Mouse (Mus musculus) forebrain, embryonic 16.5 days (tissue): ENCODE measurements around the gene Inhbc. TPM values are rescaled to one million over a fixed set of nuclear protein-coding genes. Genes with fewer than 3 reads are reported as not detected.

Experiments
- ATAC-seq: fragments of 200-750 bp; cut with Nextera tagmentation; 2 replicates; pipeline ENCODE4 v1.8.0; 2017; ENCODE audit warnings: mild to moderate bottlenecking, moderate library complexity
- H3K27ac ChIP-seq: fragments of 300-500 bp; sonication (generic); 2 replicates; pipeline ENCODE4 v1.5.1; 2014; ENCODE audit warnings: low read length, control low read depth
- H3K27me3 ChIP-seq: fragments of 300-500 bp; sonication (generic); replicated peaks from 2 replicates; pipeline ENCODE4 v1.6.1; 2014; ENCODE audit warnings: low read length; ENCODE audit not compliant: control insufficient read depth, insufficient read depth
- H3K36me3 ChIP-seq: fragments of 300-500 bp; sonication (generic); 2 replicates; pipeline ENCODE4 v1.6.1; 2014; ENCODE audit not compliant: control insufficient read depth, insufficient read depth
- H3K4me1 ChIP-seq: fragments of 300-500 bp; sonication (generic); replicated peaks from 2 replicates; pipeline ENCODE4 v1.6.1; 2014; ENCODE audit warnings: low read length; ENCODE audit not compliant: control insufficient read depth, insufficient read depth
- H3K4me2 ChIP-seq: fragments of 300-500 bp; sonication (generic); 2 replicates; pipeline ENCODE4 v1.6.1; 2014; ENCODE audit warnings: mild to moderate bottlenecking, low read length, control low read depth
- H3K4me3 ChIP-seq: fragments of 300-500 bp; sonication (generic); replicated peaks from 2 replicates; pipeline ENCODE4 v1.5.1; 2014; ENCODE audit warnings: mild to moderate bottlenecking, low read length, control low read depth
- H3K9ac ChIP-seq: fragments of 300-500 bp; sonication (generic); replicated peaks from 2 replicates; pipeline ENCODE4 v1.6.1; 2014; ENCODE audit warnings: low read depth, low read length, control low read depth
- H3K9me3 ChIP-seq: fragments of 300-500 bp; sonication (generic); 2 replicates; pipeline ENCODE4 v1.6.1; 2016; ENCODE audit warnings: low read length; ENCODE audit not compliant: control insufficient read depth
- WGBS: fragments of 180-500 bp; shearing (Covaris S2); extraction: QIAGEN DNeasy Blood & Tissue Kit; methylation state at CpG from one replicate; pipeline ENCODE4 v1.1.7; 2014; 5-methylcytosine and 5-hydroxymethylcytosine counted together
- polyA plus RNA-seq: library from polyadenylated mRNA; unstranded; fragments of >200 nt; fragmentation: Nextera tagmentation; extraction: Ambion mirVana; gene quantifications from 2 replicates; pipeline ENCODE4 v1.2.1, GENCODE M21; 2015

Gene Inhbc
- polyA plus RNA-seq, 1 experiment from 2014 or later = not detected

DNA sequence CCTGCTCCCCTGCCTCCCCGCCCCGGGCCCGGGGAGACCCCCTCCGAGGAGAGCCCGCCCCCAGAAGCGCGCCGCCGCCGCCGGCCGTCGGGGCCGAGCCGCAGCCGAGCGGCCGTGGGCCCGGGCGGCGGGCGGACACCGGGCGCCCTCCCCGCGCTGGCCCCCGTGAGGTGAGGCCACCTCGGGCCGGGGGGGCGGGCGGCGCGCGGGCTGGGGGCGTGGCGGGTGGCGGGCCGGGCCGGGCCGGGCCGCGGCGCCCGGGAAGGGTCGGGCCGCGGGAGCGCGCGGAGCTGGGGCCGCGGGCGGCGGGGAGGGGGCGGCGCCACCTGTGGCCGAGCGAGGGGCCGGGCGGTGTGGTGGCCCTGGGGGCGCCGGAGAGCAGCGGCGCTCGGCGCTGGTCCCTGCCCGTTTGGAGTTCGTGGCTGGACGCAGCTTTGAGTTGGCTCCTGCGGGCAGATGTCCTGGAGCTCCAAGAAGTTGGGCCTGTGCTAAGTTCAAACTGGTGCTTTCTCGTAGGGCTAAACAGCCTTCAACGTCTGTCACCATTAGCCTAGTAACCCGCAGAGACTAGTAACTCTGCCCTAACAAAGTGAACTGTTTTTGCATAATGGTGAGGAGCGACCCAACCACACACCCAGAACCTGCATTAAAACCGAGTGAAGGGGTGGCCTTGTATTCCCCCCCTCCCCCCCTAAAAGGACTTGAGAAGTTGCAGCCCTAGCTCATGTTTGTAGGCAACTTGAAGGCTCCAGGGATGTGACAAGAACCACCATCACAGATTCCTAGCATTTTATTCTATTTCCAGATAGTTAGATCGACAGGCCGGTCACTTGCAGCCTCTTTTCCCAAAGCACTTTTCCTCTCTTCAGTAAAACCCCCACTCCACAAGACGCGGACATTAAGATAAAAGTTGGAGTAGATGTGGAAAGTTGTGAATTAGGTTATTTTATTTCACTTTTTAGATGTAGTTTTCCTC, 10.8 kb upstream of the Inhbc start:
- peak; percentile 60 for ATAC-seq
- Histone ChIP-seq H3K4me3 (peak overlapping the region; percentile 85), H3K9ac (peak overlapping the region; percentile 83), H3K4me1 (peaks cover 18% of the 10 kb centered on the region), H3K27me3 (no peaks in the 10 kb centered on the region), H3K27ac (peak overlapping the region; percentile 91), H3K36me3 (no peaks in the 10 kb centered on the region), H3K4me2 (peak overlapping the region; percentile 66), H3K9me3 (no peaks in the 10 kb centered on the region)
- under 1% methylated on average over 56 of the region's 79 CpGs for WGBS

GRCm38 (mm10) chr10:127380251-127380691, 10.0 kb upstream of the Inhbc start, which contains the start of gene R3hdm2:
Gene R3hdm2, plus strand, starts transcription at chr10:127380327.
- H3K36me3 ChIP-seq = no peaks in the 10 kb centered on the region
- H3K27me3 ChIP-seq = no peaks in the 10 kb centered on the region
- under 1% methylated on average over 51 of the region's 53 CpGs for WGBS
- no peaks in the 10 kb centered on the region for H3K9me3 ChIP-seq
- peak within 1 kb of the TSS; percentile 83 for H3K9ac ChIP-seq
- peak within 1 kb of the TSS; percentile 85 for H3K4me3 ChIP-seq
- H3K27ac ChIP-seq = peak within 1 kb of the TSS; percentile 91
- H3K4me2 ChIP-seq = peak within 1 kb of the TSS; percentile 66
- peaks cover 18% of the 10 kb centered on the region for H3K4me1 ChIP-seq
- peak; percentile 98 for ATAC-seq

GRCm38 (mm10) chr10:127379654-127380053, 9.4 kb upstream of the Inhbc start:
- WGBS = 85% methylated on average over 8 of the region's 8 CpGs
- ATAC-seq = no peak
- H3K27ac ChIP-seq = no peak overlapping the region
- peak overlapping the region; percentile 85 for H3K4me3 ChIP-seq
- no peak overlapping the region for H3K9ac ChIP-seq
- H3K27me3 ChIP-seq = no peaks in the 10 kb centered on the region
- no peaks in the 10 kb centered on the region for H3K9me3 ChIP-seq
- peaks cover 13% of the 10 kb centered on the region for H3K4me1 ChIP-seq
- H3K4me2 ChIP-seq = peak overlapping the region; percentile 61
- no peaks in the 10 kb centered on the region for H3K36me3 ChIP-seq

GRCm38 (mm10) chr10:127377700-127378099, 7.5 kb upstream of the Inhbc start:
- WGBS = 70% methylated on average over 3 of the region's 3 CpGs
- Histone ChIP-seq H3K27ac (no peak overlapping the region), H3K9ac (no peak overlapping the region), H3K36me3 (no peaks in the 10 kb centered on the region), H3K4me1 (peaks cover 9% of the 10 kb centered on the region), H3K4me3 (no peak overlapping the region), H3K9me3 (no peaks in the 10 kb centered on the region), H3K27me3 (no peaks in the 10 kb centered on the region), H3K4me2 (no peak overlapping the region)
- ATAC-seq = no peak

- no peak for ATAC-seq
- Histone ChIP-seq H3K4me2 (no peak overlapping the region), H3K4me1 (no peaks in the 10 kb centered on the region), H3K36me3 (no peaks in the 10 kb centered on the region), H3K4me3 (no peak overlapping the region), H3K9me3 (no peaks in the 10 kb centered on the region), H3K27me3 (no peaks in the 10 kb centered on the region), H3K27ac (no peak overlapping the region), H3K9ac (no peak overlapping the region)
- WGBS = 54% methylated on average over 2 of the region's 2 CpGs
Observed at GRCm38 (mm10) chr10:127371023-127371422, 792 bp upstream of the Inhbc start.

DNA sequence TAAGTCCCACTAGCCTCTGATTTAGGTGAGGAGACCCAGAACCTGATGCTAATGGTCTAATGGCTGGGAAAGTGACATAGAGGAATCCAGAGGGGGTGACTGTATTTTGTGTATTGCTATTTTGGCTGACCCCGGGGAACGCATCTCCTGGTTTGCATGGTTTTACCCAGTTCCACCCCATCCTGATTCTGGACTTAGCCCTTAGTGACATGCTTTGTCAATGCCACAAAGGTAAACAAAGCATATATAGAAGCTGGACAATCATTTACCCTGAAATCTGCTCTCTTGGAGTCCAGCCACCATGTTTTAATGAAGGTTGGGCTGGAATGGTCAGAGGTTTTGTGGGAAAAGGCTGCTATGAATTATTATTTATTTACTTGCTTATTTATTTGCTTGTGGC, 2.0 kb downstream of the Inhbc start:
- no peaks in the 10 kb centered on the region for H3K4me1 ChIP-seq
- 76% methylated on average over 2 of the region's 2 CpGs for WGBS
- no peaks in the 10 kb centered on the region for H3K36me3 ChIP-seq
- no peaks in the 10 kb centered on the region for H3K27me3 ChIP-seq
- no peak overlapping the region for H3K9ac ChIP-seq
- H3K9me3 ChIP-seq = no peaks in the 10 kb centered on the region
- H3K27ac ChIP-seq = no peak overlapping the region
- no peak overlapping the region for H3K4me2 ChIP-seq
- ATAC-seq = no peak
- no peak overlapping the region for H3K4me3 ChIP-seq

GRCm38 (mm10) chr10:127367116-127367515, 3.1 kb downstream of the Inhbc start:
- 78% methylated on average over 5 of the region's 5 CpGs for WGBS
- Histone ChIP-seq H3K4me2 (no peak overlapping the region), H3K27ac (no peak overlapping the region), H3K9ac (no peak overlapping the region), H3K27me3 (no peaks in the 10 kb centered on the region), H3K4me1 (no peaks in the 10 kb centered on the region), H3K36me3 (no peaks in the 10 kb centered on the region), H3K9me3 (no peaks in the 10 kb centered on the region), H3K4me3 (no peak overlapping the region)
- no peak for ATAC-seq

- H3K9ac ChIP-seq = no peak overlapping the region
- no peaks in the 10 kb centered on the region for H3K27me3 ChIP-seq
- H3K27ac ChIP-seq = no peak overlapping the region
- WGBS = 86% methylated on average over 3 of the region's 3 CpGs
- H3K36me3 ChIP-seq = no peaks in the 10 kb centered on the region
- ATAC-seq = no peak
- no peaks in the 10 kb centered on the region for H3K9me3 ChIP-seq
- no peak overlapping the region for H3K4me3 ChIP-seq
- no peak overlapping the region for H3K4me2 ChIP-seq
- no peaks in the 10 kb centered on the region for H3K4me1 ChIP-seq
Observed at GRCm38 (mm10) chr10:127360714-127361113, 9.5 kb downstream of the Inhbc start.

DNA sequence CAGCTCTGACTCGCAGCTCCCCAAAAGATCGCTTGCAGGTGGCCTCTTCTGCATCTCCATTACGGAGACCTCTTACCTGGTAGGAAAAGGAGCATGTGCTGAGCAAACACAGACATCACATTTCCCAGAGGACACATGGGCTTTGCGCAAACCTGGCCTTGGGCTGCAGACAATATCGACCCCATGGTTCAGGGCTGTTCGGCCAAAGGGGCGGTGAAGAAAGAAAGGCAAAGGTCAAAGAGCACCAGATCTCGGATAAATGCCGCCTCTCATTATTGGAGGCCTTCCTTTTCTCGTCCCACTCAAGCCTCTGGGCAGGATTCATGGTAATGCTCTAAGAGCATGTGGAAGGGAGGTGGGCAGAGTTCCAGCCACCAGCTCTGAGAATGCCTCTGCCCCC, 14.9 kb downstream of the Inhbc start:
- ATAC-seq = no peak
- Histone ChIP-seq H3K4me1 (no peaks in the 10 kb centered on the region), H3K36me3 (no peaks in the 10 kb centered on the region), H3K9me3 (no peaks in the 10 kb centered on the region), H3K27ac (no peak overlapping the region), H3K27me3 (no peaks in the 10 kb centered on the region; the same call in 1 of the 2 replicates), H3K4me2 (no peak overlapping the region), H3K4me3 (no peak overlapping the region), H3K9ac (no peak overlapping the region)
- 67% methylated on average over 10 of the region's 10 CpGs for WGBS
